Mouse (Mus musculus) gastrocnemius, adult 8-10 months (tissue): Measurements from ENCODE around the gene Gltp. TPM values are rescaled to one million over a fixed set of nuclear protein-coding genes. Genes with fewer than 3 reads are reported as not detected.

Experiments used
- DNase-seq, 2 experiments: peaks; one replicate each; pipeline ENCODE4 v3.0.0; 2022; ENCODE audit warnings: low spot score in 2 of 2
- total RNA-seq, 4 experiments: library from RNA; stranded (reverse); gene quantifications; 2 replicates each; pipeline ENCODE4 v1.2.4; 2022

The Gltp gene
- total RNA-seq, 4 experiments from 2014 or later: 4.9 to 8.5 (median 6.7) TPM

GRCm38 (mm10) chr5:114702403-114703392 is 11.9 kb upstream of the Gltp start:
- DNase-seq: no peak

- DNase-seq: no peak
These were observed 8.2 kb upstream of the Gltp start for GRCm38 (mm10) chr5:114699015-114699414.

- peak; percentile 27 to 44 for DNase-seq
These were observed 7.4 kb upstream of the Gltp start for GRCm38 (mm10) chr5:114698044-114698746.

- no peak for DNase-seq
These were observed 6.2 kb upstream of the Gltp start for GRCm38 (mm10) chr5:114696939-114697338.

GRCm38 (mm10) chr5:114695775-114696174 is 5.0 kb upstream of the Gltp start:
- DNase-seq: no peak

- DNase-seq: no peak
These were observed 951 bp downstream of the Gltp start for GRCm38 (mm10) chr5:114689700-114690366.

- DNase-seq: no peak
These were observed 2.1 kb downstream of the Gltp start for GRCm38 (mm10) chr5:114688703-114689102.

- no peak for DNase-seq
These were observed 2.9 kb downstream of the Gltp start for GRCm38 (mm10) chr5:114687901-114688300.

- no peak for DNase-seq
These were observed 4.0 kb downstream of the Gltp start for GRCm38 (mm10) chr5:114686726-114687210.

GRCm38 (mm10) chr5:114685986-114686385 is 4.8 kb downstream of the Gltp start:
- DNase-seq: no peak

GRCm38 (mm10) chr5:114681717-114682116 is 9.1 kb downstream of the Gltp start:
- no peak for DNase-seq

GRCm38 (mm10) chr5:114680676-114681285 is 10.0 kb downstream of the Gltp start:
- DNase-seq: no peak

- no peak for DNase-seq
These were observed 10.8 kb downstream of the Gltp start for GRCm38 (mm10) chr5:114679841-114680591.

GRCm38 (mm10) chr5:114674594-114674993 is 16.2 kb downstream of the Gltp start:
- DNase-seq: no peak

GRCm38 (mm10) chr5:114673114-114673513 is 17.7 kb downstream of the Gltp start:
- DNase-seq: no peak

- no peak for DNase-seq
These were observed 21.8 kb downstream of the Gltp start for GRCm38 (mm10) chr5:114669014-114669413.

GRCm38 (mm10) chr5:114667228-114667856 is 23.4 kb downstream of the Gltp start:
- DNase-seq: peak; percentile 99

GRCm38 (mm10) chr5:114666659-114667058 is 24.1 kb downstream of the Gltp start:
- DNase-seq: no peak

- DNase-seq: no peak
These were observed 26.0 kb downstream of the Gltp start for GRCm38 (mm10) chr5:114664750-114665149.

GRCm38 (mm10) chr5:114664139-114664538 is 26.6 kb downstream of the Gltp start:
- no peak for DNase-seq
